Mouse (Mus musculus) forebrain, embryonic 16.5 days (tissue): ENCODE data around the gene Cebpe. TPM values are rescaled to one million over a fixed set of nuclear protein-coding genes. Genes with fewer than 3 reads are reported as not detected.

Experiments used
- ATAC-seq: fragments of 200-750 bp; cut with Nextera tagmentation; 2 replicates; pipeline ENCODE4 v1.8.0; 2017; ENCODE audit warnings: mild to moderate bottlenecking, moderate library complexity
- H3K27ac ChIP-seq: fragments of 300-500 bp; sonication (generic); 2 replicates; pipeline ENCODE4 v1.5.1; 2014; ENCODE audit warnings: low read length, control low read depth
- H3K27me3 ChIP-seq: fragments of 300-500 bp; sonication (generic); replicated peaks from 2 replicates; pipeline ENCODE4 v1.6.1; 2014; ENCODE audit warnings: low read length; ENCODE audit not compliant: control insufficient read depth, insufficient read depth
- H3K36me3 ChIP-seq: fragments of 300-500 bp; sonication (generic); 2 replicates; pipeline ENCODE4 v1.6.1; 2014; ENCODE audit not compliant: control insufficient read depth, insufficient read depth
- H3K4me1 ChIP-seq: fragments of 300-500 bp; sonication (generic); replicated peaks from 2 replicates; pipeline ENCODE4 v1.6.1; 2014; ENCODE audit warnings: low read length; ENCODE audit not compliant: control insufficient read depth, insufficient read depth
- H3K4me2 ChIP-seq: fragments of 300-500 bp; sonication (generic); 2 replicates; pipeline ENCODE4 v1.6.1; 2014; ENCODE audit warnings: mild to moderate bottlenecking, low read length, control low read depth
- H3K4me3 ChIP-seq: fragments of 300-500 bp; sonication (generic); replicated peaks from 2 replicates; pipeline ENCODE4 v1.5.1; 2014; ENCODE audit warnings: mild to moderate bottlenecking, low read length, control low read depth
- H3K9ac ChIP-seq: fragments of 300-500 bp; sonication (generic); replicated peaks from 2 replicates; pipeline ENCODE4 v1.6.1; 2014; ENCODE audit warnings: low read depth, low read length, control low read depth
- H3K9me3 ChIP-seq: fragments of 300-500 bp; sonication (generic); 2 replicates; pipeline ENCODE4 v1.6.1; 2016; ENCODE audit warnings: low read length; ENCODE audit not compliant: control insufficient read depth
- WGBS: fragments of 180-500 bp; shearing (Covaris S2); extraction: QIAGEN DNeasy Blood & Tissue Kit; methylation state at CpG from one replicate; pipeline ENCODE4 v1.1.7; 2014; 5-methylcytosine and 5-hydroxymethylcytosine counted together
- polyA plus RNA-seq: library from polyadenylated mRNA; unstranded; fragments of >200 nt; fragmentation: Nextera tagmentation; extraction: Ambion mirVana; gene quantifications from 2 replicates; pipeline ENCODE4 v1.2.1, GENCODE M21; 2015

Cebpe gene
- polyA plus RNA-seq, 1 experiment from 2014 or later = not detected

DNA sequence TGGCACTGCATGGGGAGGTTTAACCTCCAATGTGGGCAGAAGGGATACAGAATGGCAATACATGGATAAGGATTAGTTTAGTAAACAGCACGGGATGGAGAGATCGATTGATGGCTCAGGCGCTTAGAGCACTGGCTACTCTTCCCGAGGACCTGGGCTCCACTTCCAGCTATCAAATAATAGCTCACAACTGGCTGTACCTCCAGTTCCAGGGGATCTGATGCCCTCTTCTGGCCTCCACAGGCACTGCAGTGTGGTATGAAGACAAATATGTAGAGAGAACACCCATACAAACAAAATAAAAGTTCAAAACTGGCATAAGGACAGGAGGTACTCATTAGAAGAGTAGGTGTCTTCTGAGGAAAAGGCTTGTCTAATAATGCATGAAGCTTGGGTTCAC is 42.6 kb downstream of the Cebpe start:
- Histone ChIP-seq H3K4me1 (no peaks in the 10 kb centered on the region), H3K36me3 (peaks cover 38% of the 10 kb centered on the region), H3K9ac (no peak overlapping the region), H3K4me3 (no peak overlapping the region), H3K4me2 (no peak overlapping the region), H3K9me3 (no peaks in the 10 kb centered on the region), H3K27ac (no peak overlapping the region), H3K27me3 (no peaks in the 10 kb centered on the region)
- no peak for ATAC-seq
- 77% methylated on average over 4 of the region's 4 CpGs for WGBS

DNA sequence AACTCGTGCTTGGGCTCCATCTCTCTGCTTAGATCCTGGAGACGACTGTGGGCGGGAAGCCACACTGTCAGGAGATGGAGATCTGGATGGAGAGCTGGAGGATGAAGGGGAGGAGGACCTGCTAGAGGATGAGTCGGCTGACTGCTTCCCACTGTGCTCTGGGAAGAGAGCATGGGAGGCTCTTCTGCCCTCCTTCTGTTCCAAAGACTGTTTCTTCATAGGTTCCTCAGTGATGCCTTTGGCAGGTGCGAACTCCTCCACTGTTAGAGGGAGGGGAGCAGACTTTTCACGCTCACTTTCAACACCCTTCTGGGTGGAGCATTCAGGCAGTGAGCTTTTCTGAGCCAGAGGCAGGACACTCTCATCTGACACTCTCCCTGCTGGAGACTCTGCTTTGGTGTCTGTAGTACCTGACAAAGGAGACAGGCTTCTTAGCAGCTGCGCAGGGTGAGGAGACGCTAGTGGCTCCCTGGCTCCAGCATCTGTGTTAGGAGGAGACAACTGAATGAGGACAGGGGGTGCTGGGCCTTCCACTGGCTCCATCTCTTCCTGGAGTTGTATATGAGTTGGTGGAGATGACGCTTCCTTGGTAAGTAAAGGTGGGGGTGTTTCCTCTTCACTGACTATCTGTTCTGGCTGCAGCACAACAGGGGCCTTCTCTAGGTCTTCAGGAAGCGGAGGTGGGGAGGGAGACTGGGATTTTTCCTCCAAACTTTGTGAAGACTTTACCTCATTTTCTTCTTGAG is 47.3 kb downstream of the Cebpe start:
- Histone ChIP-seq H3K36me3 (peaks cover 64% of the 10 kb centered on the region), H3K27me3 (no peaks in the 10 kb centered on the region), H3K4me3 (no peak overlapping the region), H3K9me3 (no peaks in the 10 kb centered on the region), H3K9ac (no peak overlapping the region), H3K4me1 (no peaks in the 10 kb centered on the region), H3K27ac (no peak overlapping the region), H3K4me2 (no peak overlapping the region)
- 89% methylated on average over 10 of the region's 10 CpGs for WGBS
- no peak for ATAC-seq

Other genes with a start within 250 kb of the Cebpe start
- gene Lrp10, start 248.0 kb downstream of the Cebpe start, polyA plus RNA-seq = 30.8 and 34.3 TPM in 2 replicates
- 21.0 and 27.7 TPM in 2 replicates for gene Rem2, start 236.1 kb downstream of the Cebpe start, polyA plus RNA-seq
- 105 and 108 TPM in 2 replicates for gene Prmt5, start 194.6 kb downstream of the Cebpe start, polyA plus RNA-seq
- gene Haus4, start 157.6 kb downstream of the Cebpe start, polyA plus RNA-seq = 25.9 and 29.2 TPM in 2 replicates
- 8.1 and 8.2 TPM in 2 replicates for gene Ajuba, start 134.6 kb downstream of the Cebpe start, polyA plus RNA-seq
- 6.9 and 8.3 TPM in 2 replicates for gene 4931414P19Rik, start 106.2 kb downstream of the Cebpe start, polyA plus RNA-seq
- 399 and 428 TPM in 2 replicates for gene Psmb5, start 94.2 kb downstream of the Cebpe start, polyA plus RNA-seq
- gene Psmb11, start 90.7 kb downstream of the Cebpe start, polyA plus RNA-seq = not detected in 2 replicates
- gene Gm17606, start 71.2 kb downstream of the Cebpe start, polyA plus RNA-seq = 1.4 TPM in 1 of 2 replicates, not detected in the other
- 5.1 and 8.1 TPM in 2 replicates for gene Cdh24, start 70.8 kb downstream of the Cebpe start, polyA plus RNA-seq
- 72.8 and 76.3 TPM in 2 replicates for gene 1700123O20Rik, start 26.0 kb downstream of the Cebpe start, polyA plus RNA-seq
- 141 and 150 TPM in 2 replicates for gene Acin1, start 25.2 kb downstream of the Cebpe start, polyA plus RNA-seq
- 0.14 and 0.16 TPM in 2 replicates for gene Gm29776, start 13.3 kb downstream of the Cebpe start, polyA plus RNA-seq
- gene Slc7a8, start 69.8 kb upstream of the Cebpe start, polyA plus RNA-seq = 8.7 and 8.9 TPM in 2 replicates
- gene Rnf212b, start 102.0 kb upstream of the Cebpe start, polyA plus RNA-seq = not detected in 2 replicates
- 12.1 and 13.4 TPM in 2 replicates for gene Homez, start 158.8 kb upstream of the Cebpe start, polyA plus RNA-seq
- gene Ppp1r3e, start 165.4 kb upstream of the Cebpe start, polyA plus RNA-seq = 1.7 and 2.6 TPM in 2 replicates
- gene Bcl2l2, start 171.2 kb upstream of the Cebpe start, polyA plus RNA-seq = 3.5 TPM in 2 replicates
- gene Gm20521, start 171.3 kb upstream of the Cebpe start, polyA plus RNA-seq = not detected in 2 replicates
- gene Pabpn1, start 180.3 kb upstream of the Cebpe start, polyA plus RNA-seq = 122 and 150 TPM in 2 replicates
- gene Slc22a17, start 201.0 kb upstream of the Cebpe start, polyA plus RNA-seq = 128 and 185 TPM in 2 replicates
- gene Efs, start 214.0 kb upstream of the Cebpe start, polyA plus RNA-seq = 24.2 and 28.7 TPM in 2 replicates
- 0.46 and 0.53 TPM in 2 replicates for gene Il25, start 220.5 kb upstream of the Cebpe start, polyA plus RNA-seq
- 3.7 and 4.0 TPM in 2 replicates for gene Cmtm5, start 224.1 kb upstream of the Cebpe start, polyA plus RNA-seq